Mouse (Mus musculus) neural tube, embryonic 12.5 days (tissue): ENCODE measurements around the gene Ltbp3. TPM values are rescaled to one million over a fixed set of nuclear protein-coding genes. Genes with fewer than 3 reads are reported as not detected.

ENCODE experiments used
- ATAC-seq: fragments of 200-750 bp; cut with Nextera tagmentation; 2 replicates; pipeline ENCODE4 v1.8.0; 2017; ENCODE audit warnings: low read depth, mild to moderate bottlenecking, moderate TSS enrichment, moderate library complexity; ENCODE audit not compliant: low FRiP score
- H3K27ac ChIP-seq: fragments of 300-500 bp; sonication (generic); 2 replicates; pipeline ENCODE4 v1.5.1; 2016
- H3K27me3 ChIP-seq: fragments of 300-500 bp; sonication (generic); replicated peaks from 2 replicates; pipeline ENCODE4 v1.6.1; 2016; ENCODE audit warnings: mild to moderate bottlenecking
- H3K36me3 ChIP-seq: fragments of 300-500 bp; sonication (generic); 2 replicates; pipeline ENCODE4 v1.6.1; 2016; ENCODE audit warnings: mild to moderate bottlenecking
- H3K4me1 ChIP-seq: fragments of 300-500 bp; sonication (generic); 2 replicates; pipeline ENCODE4 v1.6.1; 2016
- H3K4me2 ChIP-seq: fragments of 300-500 bp; sonication (generic); replicated peaks from 2 replicates; pipeline ENCODE4 v1.6.1; 2016; ENCODE audit warnings: mild to moderate bottlenecking
- H3K4me3 ChIP-seq: fragments of 300-500 bp; sonication (generic); 2 replicates; pipeline ENCODE4 v1.5.1; 2016
- H3K9ac ChIP-seq: fragments of 300-500 bp; sonication (generic); 2 replicates; pipeline ENCODE4 v1.6.1; 2016; ENCODE audit warnings: mild to moderate bottlenecking
- H3K9me3 ChIP-seq: fragments of 300-500 bp; sonication (generic); 2 replicates; pipeline ENCODE4 v1.6.1; 2016; ENCODE audit warnings: mild to moderate bottlenecking
- WGBS: fragments of 180-500 bp; shearing (Covaris S2); methylation state at CpG from one replicate; pipeline ENCODE4 v1.1.7; 2016; 5-methylcytosine and 5-hydroxymethylcytosine counted together
- polyA plus RNA-seq: library from polyadenylated mRNA; unstranded; fragments of >200 nt; fragmentation: Nextera tagmentation; extraction: Ambion mirVana; gene quantifications from 2 replicates; pipeline ENCODE4 v1.2.1, GENCODE M21; 2016

Ltbp3 gene
- polyA plus RNA-seq, 1 experiment from 2014 or later, result 10.6 TPM

DNA sequence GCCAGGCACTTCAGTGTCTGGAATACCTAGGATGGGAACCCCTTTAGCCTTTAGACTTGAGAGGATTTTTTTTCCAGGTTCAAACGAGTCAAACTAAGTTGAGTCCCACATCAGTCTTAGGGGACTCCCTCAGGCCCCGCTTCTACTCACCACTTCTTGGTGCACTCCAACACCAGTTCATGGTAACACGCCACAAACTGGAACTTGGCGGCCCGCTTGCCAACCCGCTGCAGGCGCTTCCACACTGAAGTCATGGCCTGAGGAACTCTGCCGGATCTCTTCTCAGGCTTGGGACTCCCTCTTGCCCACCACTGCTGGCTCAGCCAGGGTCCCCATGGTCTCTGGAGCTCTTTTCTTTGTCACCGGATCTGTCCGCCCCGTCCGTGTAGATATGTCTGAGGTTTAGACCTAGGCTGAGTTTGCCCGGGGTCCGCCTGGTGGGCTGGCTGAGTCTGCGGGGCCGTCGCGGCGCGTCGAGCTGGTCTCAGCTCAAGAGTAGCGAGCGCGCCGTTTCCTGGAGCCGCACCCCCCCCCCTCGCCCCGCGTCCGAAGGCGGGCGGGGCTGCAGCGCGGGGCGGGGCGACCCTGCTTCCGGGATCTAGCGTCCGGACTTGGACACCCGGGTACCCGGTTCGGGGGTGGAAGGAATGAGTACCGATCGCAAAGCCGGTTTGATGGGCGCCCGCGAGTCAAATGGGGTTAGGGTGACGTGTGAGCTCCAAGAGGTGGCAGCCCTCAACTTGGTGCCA, 14.8 kb upstream of the Ltbp3 start, which contains the start of gene Ehbp1l1:
Gene Ehbp1l1 (minus strand): TSS at position 551 of the 749 bp plus-strand sequence.
- Histone ChIP-seq H3K4me1 (peaks cover 54% of the 10 kb centered on the region), H3K27me3 (no peaks in the 10 kb centered on the region), H3K4me3 (peak within 1 kb of the TSS; percentile 36), H3K4me2 (peak within 1 kb of the TSS; percentile 94), H3K9me3 (no peaks in the 10 kb centered on the region), H3K9ac (peak within 1 kb of the TSS; percentile 55), H3K36me3 (peaks cover 40% of the 10 kb centered on the region), H3K27ac (no peak within 1 kb of the TSS)
- ATAC-seq, result no peak
- 13% methylated on average over 49 of the region's 49 CpGs for WGBS

DNA sequence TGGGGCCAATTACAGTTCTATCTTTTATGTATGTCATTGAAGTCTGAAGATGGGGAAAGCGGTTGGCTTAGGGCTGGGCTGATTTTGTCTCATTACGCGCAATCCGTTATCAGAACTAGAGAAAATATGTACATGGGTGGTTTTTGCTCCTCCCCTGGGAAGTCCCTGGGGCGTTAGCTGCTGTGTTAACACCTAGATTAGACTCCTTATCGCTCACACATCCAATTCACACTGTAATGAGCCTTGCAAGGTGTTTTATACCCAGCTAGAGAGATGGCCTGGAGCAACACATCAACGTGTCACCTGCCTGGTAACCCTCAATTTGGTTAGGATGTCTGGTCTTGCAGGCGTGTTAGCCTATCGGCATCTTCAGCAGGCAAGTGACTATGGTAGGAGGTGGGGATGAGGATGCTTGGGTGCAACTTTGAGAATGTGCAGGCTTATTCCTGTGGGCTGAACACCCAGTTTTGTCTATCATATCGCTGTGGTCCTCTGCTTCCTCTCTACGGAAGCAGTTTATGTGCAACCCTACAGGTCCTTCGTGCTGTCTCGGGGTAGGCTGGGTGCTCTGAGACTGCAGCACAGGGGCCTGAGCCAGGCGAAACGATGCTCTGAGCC, 13.6 kb upstream of the Ltbp3 start:
- peaks cover 61% of the 10 kb centered on the region for H3K4me1 ChIP-seq
- no peaks in the 10 kb centered on the region for H3K9me3 ChIP-seq
- peak overlapping the region; percentile 98 for H3K9ac ChIP-seq
- H3K4me3 ChIP-seq, result peak overlapping the region; percentile 91
- H3K27me3 ChIP-seq, result no peaks in the 10 kb centered on the region
- no peak overlapping the region for H3K27ac ChIP-seq
- 83% methylated on average over 15 of the region's 15 CpGs for WGBS
- H3K36me3 ChIP-seq, result peaks cover 29% of the 10 kb centered on the region
- H3K4me2 ChIP-seq, result peak overlapping the region; percentile 94
- ATAC-seq, result no peak

DNA sequence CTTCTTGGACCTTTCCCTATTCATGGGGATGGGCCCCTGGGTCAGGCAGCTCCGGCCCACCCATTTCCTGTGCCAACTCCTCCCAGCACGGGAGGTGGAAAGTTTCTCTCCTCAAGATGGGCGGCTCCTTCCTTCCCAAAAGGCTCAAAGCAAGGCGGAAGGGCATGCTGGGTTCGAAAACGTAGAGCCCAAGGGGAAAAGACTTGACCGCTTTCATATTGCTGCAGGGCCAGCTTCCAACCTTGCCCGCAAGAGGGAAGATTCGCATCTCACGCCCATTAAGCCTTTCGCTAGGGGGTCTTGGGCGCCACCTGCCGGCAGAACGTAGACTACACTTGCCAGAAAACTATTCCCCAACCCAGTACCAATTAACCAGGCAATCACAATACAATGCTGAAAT, 13.0 kb upstream of the Ltbp3 start:
- WGBS, result 7% methylated on average over 14 of the region's 14 CpGs
- H3K36me3 ChIP-seq, result peaks cover 24% of the 10 kb centered on the region
- H3K27me3 ChIP-seq, result no peaks in the 10 kb centered on the region
- ATAC-seq, result no peak
- H3K4me3 ChIP-seq, result peak overlapping the region; percentile 91
- peak overlapping the region; percentile 94 for H3K4me2 ChIP-seq
- H3K27ac ChIP-seq, result no peak overlapping the region
- peaks cover 62% of the 10 kb centered on the region for H3K4me1 ChIP-seq
- peak overlapping the region; percentile 98 for H3K9ac ChIP-seq
- no peaks in the 10 kb centered on the region for H3K9me3 ChIP-seq

DNA sequence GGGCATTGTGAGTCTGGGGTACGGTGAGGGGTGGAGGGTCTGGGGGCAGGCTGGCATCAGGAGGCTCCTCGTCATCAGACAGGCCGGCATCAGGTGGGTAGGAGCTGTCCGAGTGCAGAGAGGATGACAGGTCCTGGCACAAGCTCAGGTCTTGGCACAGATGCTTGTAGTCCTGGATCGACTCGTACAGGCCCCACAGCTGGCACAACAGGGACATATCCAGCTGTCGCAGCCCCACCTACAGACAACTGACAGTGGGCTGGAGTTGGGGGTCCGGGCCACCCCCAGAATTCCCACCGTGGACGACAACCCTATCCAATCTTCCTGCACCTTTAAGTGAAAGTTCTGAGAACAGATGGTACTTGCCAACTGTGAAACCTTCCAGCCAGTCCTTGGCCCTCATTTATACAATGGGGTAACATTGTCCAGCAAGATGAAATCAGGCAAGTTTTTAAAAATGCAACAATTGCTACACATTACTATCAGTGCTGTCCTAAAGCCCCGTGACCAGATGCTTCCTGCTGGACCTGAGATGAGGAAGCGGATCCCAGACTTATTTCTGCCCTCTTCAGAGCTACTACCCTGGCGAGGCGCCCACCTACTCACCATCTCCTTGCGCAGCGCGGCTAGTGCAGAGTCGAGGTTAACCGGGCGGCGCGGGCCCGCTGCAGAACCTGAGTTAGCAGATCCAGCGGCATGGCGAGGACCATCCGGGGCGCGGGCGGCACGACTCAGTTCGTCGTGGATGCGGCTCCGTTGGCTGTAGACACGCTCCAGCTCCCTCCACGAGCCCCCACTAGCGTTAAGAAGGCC, 11.9 kb upstream of the Ltbp3 start:
- peaks cover 17% of the 10 kb centered on the region for H3K36me3 ChIP-seq
- peak overlapping the region; percentile 98 for H3K9ac ChIP-seq
- peak overlapping the region; percentile 91 for H3K27ac ChIP-seq
- peak; percentile 43 for ATAC-seq
- H3K27me3 ChIP-seq, result no peaks in the 10 kb centered on the region
- H3K4me2 ChIP-seq, result peak overlapping the region; percentile 94
- no peaks in the 10 kb centered on the region for H3K9me3 ChIP-seq
- peak overlapping the region; percentile 91 for H3K4me3 ChIP-seq
- H3K4me1 ChIP-seq, result peaks cover 62% of the 10 kb centered on the region
- 9% methylated on average over 37 of the region's 37 CpGs for WGBS

DNA sequence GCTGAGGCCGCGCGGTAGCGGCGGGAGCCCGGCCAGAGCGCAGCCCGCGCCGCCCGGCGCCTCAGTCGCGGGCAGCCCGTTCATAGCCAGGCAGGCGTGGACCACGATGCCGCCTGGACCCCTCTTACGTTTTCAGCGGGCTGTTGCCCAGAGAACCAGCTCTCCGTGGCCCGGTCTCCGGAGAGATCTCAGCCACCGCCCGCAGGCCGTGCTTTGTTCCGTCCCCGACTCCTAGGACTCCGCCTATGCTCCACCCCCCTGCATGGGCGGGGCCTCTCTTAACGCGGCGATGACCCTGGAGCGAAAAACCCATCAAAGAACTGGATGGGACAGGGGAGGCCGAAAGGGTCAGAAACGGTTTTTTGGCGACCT, 11.3 kb upstream of the Ltbp3 start, which contains the start of gene Fam89b:
Gene Fam89b (minus strand): TSS at position 210 of the 372 bp plus-strand sequence.
- Histone ChIP-seq H3K4me1 (peaks cover 61% of the 10 kb centered on the region), H3K9ac (peak within 1 kb of the TSS; percentile 98), H3K27ac (peak within 1 kb of the TSS; percentile 91), H3K9me3 (no peaks in the 10 kb centered on the region), H3K36me3 (peaks cover 11% of the 10 kb centered on the region), H3K4me3 (peak within 1 kb of the TSS; percentile 91), H3K4me2 (peak within 1 kb of the TSS; percentile 94), H3K27me3 (no peaks in the 10 kb centered on the region)
- under 1% methylated on average over 34 of the region's 37 CpGs for WGBS
- ATAC-seq, result peak; percentile 73

DNA sequence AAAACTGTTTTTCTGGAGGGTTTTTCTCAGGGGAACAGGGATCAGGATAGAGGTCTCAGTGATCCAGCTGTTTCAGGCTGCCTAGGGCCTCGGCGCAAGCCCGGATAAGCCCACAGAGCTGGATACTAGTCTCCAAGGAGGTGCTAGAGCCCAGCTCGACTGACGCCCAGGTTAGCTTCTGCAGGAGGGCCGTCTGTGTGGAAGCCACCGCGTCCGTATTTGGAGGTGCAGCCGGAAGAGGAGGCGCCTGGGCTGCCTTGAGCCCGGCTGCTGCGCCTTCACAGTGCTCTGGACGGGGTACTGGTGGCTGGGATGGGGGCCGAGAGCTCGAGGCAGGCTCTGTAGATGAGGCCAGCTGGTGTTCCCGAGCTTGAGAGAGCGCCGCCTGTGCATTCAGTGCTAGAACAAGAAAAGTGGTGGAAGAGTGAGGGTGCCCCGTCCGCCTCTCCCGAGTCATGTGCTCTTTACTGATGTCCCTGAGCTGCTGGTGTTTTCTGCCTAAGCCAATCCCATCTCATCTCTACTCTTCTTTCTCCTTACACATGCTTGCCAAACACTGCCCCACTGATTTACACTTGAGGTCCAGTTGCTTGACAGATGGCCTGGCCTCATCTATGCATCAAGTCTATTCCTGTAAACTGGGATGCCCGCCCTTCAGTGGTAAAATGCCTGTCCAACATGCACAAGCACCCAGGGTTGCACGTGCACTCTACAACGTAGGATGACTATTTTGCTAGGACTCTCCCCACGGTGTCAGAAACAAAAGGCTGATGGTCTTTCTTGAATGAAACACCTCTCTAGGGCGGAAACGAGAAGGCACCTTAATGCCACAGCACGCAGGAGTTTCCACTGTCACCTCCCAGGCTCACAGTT, 10.2 kb upstream of the Ltbp3 start:
- Histone ChIP-seq H3K4me3 (peak overlapping the region; percentile 66), H3K36me3 (0 out of 2 replicates have a peak, but pooled peaks cover 4% of the 10 kb centered on the region), H3K4me1 (peaks cover 50% of the 10 kb centered on the region), H3K27ac (no peak overlapping the region), H3K4me2 (peak overlapping the region; percentile 94), H3K9ac (peak overlapping the region; percentile 65), H3K9me3 (no peaks in the 10 kb centered on the region), H3K27me3 (no peaks in the 10 kb centered on the region)
- no peak for ATAC-seq
- WGBS, result 76% methylated on average over 29 of the region's 29 CpGs

DNA sequence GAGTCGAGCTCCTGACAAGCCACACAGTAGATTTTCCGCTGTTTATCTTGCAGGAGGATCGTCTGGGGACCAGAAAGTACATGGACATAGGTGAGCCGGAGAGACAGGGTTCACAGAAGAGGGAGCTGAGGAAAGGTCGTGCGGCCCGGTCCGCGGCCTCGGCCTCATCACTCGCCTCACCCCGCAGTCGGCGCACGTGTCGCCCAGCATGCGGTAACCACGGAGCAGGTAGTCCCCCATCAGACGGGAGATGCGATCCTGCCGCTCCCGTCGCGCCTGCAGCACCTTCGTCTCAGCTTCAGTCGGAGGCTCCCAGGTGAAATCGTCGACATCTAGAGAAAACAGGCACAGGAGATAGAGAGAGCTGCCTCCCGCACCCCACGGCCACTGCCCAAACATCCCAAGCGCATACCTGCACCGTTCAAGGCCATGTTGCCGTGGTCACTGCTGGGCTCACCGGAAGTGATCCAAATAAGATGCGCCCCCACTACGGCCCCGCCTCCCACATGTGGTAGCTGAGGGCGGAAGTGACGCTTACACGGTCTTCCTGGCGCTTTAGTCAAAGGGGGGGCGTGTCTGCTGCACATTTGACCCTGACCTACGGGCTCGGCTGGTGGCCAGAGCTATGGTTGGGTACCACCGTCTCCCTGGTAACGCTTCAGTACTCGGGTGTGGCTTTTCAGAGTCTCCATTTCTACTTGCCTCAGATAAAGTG, 9.3 kb upstream of the Ltbp3 start:
- H3K36me3 ChIP-seq, result no peaks in the 10 kb centered on the region
- H3K27me3 ChIP-seq, result no peaks in the 10 kb centered on the region; the same call in 1 of the 2 replicates
- H3K4me1 ChIP-seq, result peaks cover 41% of the 10 kb centered on the region
- no peaks in the 10 kb centered on the region for H3K9me3 ChIP-seq
- under 1% methylated on average over 47 of the region's 47 CpGs for WGBS
- H3K4me2 ChIP-seq, result peak overlapping the region; percentile 94
- H3K4me3 ChIP-seq, result peak overlapping the region; percentile 66
- H3K27ac ChIP-seq, result no peak overlapping the region
- ATAC-seq, result peak; percentile 80
- H3K9ac ChIP-seq, result peak overlapping the region; percentile 65

DNA sequence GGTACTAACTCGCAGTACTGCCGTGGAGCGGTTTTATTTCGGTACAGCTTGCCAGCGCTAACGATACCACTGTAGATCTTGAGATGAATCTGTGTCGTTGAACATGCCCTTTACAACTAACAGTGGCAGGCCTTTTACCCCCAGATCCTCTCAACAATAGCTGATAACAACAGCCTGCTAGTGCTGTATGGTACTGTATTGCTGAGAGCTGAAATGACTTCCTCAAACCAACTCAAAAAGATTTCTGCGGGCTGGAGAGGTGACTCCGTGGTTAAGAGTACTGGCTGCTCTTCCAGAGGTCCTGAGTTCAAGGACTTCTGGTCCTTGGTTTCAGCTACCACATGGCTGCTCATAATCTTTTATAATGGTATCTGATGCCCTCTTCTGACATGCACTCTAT, 6.4 kb upstream of the Ltbp3 start:
- Histone ChIP-seq H3K27me3 (peaks cover 4% of the 10 kb centered on the region; the same call in 1 of the 2 replicates), H3K36me3 (no peaks in the 10 kb centered on the region), H3K4me3 (no peak overlapping the region), H3K9me3 (no peaks in the 10 kb centered on the region), H3K4me2 (no peak overlapping the region), H3K27ac (no peak overlapping the region), H3K9ac (no peak overlapping the region), H3K4me1 (peaks cover 19% of the 10 kb centered on the region)
- 81% methylated on average over 9 of the region's 9 CpGs for whole genome bisulfite sequencing
- ATAC-seq, result no peak

DNA sequence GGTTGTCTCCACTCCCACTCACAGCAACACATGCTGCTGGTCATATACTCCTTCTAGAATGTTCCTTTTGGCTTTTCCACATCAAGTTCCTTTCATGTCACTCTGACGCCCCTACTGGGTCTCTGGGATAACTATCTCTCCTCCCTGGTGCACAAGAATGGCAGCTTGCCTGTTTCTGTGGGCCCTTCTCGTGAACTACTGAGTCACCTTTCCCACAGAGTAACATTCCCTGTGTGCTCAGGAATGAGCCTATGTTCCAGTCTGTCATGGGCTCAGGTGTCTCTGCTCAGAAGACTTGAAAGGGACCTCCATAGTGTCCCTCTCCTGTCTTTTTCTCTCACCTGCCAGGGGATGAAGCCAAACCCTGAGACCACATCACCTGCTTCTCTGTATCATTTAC, 1.3 kb upstream of the Ltbp3 start:
- H3K4me1 ChIP-seq, result peaks cover 24% of the 10 kb centered on the region
- no peaks in the 10 kb centered on the region for H3K36me3 ChIP-seq
- no peak overlapping the region for H3K9ac ChIP-seq
- H3K9me3 ChIP-seq, result no peaks in the 10 kb centered on the region
- no peak overlapping the region for H3K4me2 ChIP-seq
- H3K27me3 ChIP-seq, result peaks cover 27% of the 10 kb centered on the region
- WGBS, result 61% methylated on average over 2 of the region's 2 CpGs
- no peak overlapping the region for H3K27ac ChIP-seq
- H3K4me3 ChIP-seq, result no peak overlapping the region
- ATAC-seq, result no peak

DNA sequence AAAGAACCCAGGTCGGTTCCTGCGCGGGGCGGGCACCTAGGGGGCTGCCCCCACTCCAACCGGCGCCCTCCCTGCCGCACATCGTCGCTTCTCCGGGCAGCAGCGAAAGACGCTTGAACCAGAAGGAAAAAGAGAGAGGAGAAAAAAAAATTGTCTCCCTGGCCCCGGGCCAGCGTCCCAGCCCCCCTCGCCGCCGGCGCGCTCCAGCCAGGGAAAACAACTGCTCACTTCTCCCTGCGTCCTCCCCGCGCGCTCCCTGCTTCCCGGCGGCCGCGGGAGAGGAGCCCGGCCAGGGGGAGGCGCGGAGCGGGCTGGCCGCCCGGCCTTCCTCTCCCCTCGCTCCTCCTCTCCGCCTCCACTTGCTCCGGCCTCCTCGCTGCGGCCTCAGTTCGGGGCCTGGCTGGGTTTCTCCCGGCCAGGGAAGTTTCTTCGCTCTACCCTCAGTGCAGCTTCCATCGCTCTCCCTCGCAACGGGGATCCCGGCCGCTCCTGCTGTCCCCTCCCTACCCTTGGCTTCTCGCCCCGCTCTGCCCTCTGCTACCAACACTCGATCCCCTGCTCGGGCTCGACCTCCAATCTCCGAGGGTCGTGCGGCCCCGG, 1.0 kb downstream of the Ltbp3 start:
- peaks cover 39% of the 10 kb centered on the region for H3K4me1 ChIP-seq
- peaks cover 50% of the 10 kb centered on the region for H3K27me3 ChIP-seq

More for the DNA sequence above, 1.0 kb downstream of the Ltbp3 start:
- peak overlapping the region; percentile 97 for H3K4me2 ChIP-seq
- peak overlapping the region; percentile 57 for H3K4me3 ChIP-seq
- H3K9ac ChIP-seq, result peak overlapping the region; percentile 83
- 1% methylated on average over 54 of the region's 55 CpGs for WGBS
- H3K27ac ChIP-seq, result peak overlapping the region; percentile 5; the same call in 1 of the 2 replicates
- H3K9me3 ChIP-seq, result no peaks in the 10 kb centered on the region
- peak; percentile 56 for ATAC-seq
- H3K36me3 ChIP-seq, result no peaks in the 10 kb centered on the region
